Mouse (Mus musculus) frontal cortex, postnatal 10 days (tissue): Measurements from ENCODE around the gene Sdr42e1.

Source experiments
- DNase-seq, 2 experiments: peaks; one replicate each; pipeline ENCODE4 v3.0.0; 2022; ENCODE audit warnings: low spot score in 2 of 2, mixed read lengths in 1 of 2

Gene Sdr42e1

DNA sequence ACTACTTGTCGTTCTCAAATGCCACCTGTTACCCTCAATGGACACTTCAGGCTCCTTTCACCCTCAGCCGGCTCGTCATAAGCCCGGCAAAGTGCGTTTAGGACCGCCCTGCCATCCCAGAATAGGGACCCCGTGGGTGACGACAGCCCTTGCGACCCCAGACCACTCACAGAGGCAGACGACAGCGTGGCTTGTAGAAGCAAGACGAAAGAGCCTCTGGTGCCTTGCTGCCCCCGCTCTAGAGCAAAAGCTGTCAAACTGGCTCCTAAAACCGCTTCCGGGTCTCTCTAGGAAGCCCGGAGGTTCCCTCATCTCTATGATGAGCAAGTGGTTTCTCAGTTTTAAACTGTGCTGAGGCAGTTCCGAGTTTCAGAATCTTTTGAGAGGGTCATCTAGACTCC is at the start of gene Sdr42e1:
Sdr42e1 (minus strand) TSS at position 260 of the 401 bp plus-strand sequence.
- peak; percentile 5 to 29 for DNase-seq

DNA sequence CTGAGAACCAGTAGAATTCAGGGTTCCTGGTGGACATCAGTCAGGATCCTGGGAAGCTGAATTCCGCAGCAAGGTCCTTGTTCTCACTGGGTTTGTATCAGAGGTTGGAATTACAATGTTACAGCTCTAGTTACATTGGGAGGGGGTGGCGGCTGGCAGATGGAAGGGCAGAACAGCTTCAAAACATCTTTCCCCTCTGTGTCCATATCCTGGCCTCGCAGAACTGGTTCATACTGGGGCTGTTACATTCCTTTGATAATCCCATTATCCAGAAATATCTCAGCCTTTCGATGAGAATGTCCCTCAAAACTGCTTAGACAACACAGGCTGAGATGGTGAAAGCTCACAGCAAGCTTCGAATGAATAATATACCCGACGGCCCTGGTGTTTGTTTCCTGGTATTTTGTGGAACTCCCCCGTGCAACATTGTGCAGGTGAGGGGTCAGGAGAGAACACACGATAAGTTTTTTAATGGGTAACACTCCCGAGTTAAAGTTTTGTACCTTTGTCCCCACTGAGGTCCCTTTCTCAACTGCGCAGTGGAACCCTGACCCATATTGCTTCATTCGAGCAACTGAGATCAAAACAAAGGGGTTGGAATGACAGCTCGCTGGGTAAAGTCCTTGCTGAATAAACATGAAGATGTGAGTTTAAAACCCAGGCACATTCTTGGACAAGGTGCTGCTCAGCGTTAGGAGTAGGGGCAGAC is 44.8 kb upstream of the Sdr42e1 start:
- no peak for DNase-seq

DNA sequence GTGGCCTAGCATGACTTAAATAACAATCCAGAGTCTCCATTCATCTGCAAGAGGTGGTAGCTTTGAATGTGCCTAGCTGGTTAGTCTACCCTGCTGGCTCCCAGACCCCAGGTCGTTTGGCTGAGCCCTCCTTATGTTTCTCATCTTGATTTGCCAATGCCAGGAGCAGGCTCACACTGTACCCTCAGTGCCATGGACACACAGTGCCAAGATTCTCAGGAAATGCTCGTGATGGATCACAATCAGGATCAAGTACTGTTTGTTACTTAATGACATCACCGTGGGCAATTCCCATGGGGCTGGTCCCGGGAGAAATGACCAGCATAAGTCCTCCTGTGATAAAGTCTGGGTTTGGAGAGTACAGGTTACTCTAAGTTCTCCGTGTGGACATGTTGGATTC is 42.4 kb upstream of the Sdr42e1 start:
- DNase-seq: no peak

DNA sequence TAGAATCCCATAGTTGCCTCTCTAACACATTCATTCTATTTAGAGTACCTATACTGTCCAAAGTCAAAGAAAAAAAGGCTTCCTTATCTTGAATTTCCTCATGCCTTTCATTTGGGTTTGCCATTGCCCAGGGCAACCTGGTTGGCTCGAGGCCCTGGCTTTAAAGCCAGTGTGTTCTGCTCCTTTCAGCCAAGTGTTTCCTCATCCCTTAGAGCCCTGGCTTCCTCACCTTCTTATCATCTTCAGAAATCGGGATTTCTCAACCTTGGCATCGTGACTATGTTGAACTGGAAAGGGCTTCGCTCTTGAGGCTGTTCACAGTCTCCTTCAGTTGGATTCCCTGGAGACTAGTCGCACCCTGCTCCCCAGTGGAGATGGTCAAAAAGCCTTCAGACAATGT is 41.1 kb upstream of the Sdr42e1 start:
- DNase-seq: no peak

DNA sequence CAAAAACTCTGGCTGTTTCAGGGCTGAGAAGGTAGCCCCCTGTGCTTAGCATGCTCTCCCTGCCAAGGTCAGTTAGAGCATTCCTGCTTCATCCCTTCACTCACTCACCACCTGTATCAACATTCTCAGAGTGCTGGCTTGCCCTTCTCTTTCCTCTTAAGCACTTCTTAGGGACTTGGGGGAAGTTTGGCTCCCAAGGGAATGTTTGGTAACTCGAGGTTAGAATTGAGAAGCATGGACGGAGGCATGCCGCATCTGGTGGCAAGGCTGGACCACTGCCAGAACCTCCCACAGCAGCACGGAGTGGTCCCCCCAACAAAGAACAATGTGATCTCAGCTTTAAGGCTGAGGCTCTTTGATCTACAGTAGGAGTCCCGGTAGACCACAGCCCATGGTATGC is 38.7 kb upstream of the Sdr42e1 start:
- no peak for DNase-seq

DNA sequence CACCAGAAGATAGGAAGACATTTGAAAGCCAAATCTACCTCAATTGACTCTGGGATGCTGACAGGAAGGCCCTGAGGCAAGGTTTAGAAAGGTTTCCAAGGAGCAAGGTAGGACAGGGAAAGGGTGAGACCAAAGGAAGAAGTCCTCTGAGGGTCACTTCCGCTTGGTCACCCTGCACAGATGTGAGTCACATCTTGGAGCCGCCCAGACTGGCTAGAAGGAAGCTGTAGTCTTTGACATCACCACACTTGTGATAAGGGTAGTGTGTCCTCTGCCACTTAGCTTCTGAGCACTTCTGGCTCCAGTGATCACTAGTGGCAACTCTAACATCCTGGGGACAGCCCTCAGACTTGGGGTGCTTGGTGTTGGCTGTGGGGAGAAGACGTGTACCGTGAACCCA is 32.7 kb upstream of the Sdr42e1 start:
- no peak for DNase-seq

DNA sequence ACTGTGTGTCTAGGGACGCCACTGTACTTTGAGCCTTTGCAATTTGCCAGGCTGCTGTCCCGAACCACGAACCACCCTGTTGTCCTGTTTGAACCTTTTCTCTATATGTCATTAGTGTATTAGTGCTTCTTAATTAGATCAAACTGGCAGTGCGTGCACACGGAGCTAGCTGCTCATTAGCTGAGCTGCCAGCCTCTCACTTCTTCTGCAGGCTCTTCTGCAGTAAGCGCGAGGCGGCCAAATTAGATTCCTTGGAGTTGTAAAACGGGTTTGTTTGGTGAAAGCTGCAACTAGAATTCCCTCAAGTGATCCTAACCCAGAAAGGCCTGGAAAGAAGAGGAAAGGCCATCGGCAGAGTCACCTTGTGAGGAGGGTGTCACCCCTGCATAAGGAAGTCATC is 29.2 kb upstream of the Sdr42e1 start:
- no peak for DNase-seq

DNA sequence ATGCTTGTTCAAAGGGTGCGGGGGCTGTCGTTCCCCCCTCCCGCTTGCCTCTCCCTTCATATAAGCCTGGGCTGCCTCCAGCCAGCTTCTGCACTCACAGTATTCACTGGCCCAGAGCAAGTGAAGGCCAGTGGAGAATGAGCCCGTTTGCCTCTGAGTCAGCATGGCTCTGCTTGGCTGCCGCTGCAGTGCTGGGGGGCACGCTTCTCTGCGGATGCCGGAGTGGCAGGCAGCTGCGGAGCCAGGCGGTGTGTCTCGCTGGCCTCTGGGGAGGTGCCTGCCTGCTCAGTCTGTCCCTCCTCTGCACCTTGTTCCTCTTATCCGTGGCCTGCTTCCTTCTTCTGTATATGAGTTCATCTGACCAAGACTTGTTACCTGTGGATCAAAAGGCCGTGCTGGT is 28.4 kb upstream of the Sdr42e1 start, which contains the start of gene Hsd17b2:
Hsd17b2 (plus strand) TSS at position 46 of the 400 bp plus-strand sequence.
- DNase-seq: no peak

DNA sequence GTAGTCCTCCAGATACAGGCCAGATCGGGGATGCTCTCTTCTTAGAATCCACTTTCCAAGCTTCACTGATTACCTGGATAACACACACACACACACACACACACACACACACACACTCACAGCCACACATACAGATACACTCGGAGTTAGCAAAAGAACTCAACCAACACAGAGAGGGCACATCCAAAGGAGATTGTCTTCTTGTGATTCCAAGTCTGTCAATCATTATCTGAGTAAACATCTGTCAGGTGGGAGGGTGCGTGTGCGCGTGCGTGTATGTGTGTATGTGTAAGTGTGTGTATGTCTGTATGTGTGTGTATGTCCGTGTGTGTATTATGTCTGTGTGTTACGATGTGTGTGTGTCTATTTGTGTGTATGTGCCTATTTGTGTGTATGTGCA is 27.8 kb upstream of the Sdr42e1 start:
- DNase-seq: no peak

DNA sequence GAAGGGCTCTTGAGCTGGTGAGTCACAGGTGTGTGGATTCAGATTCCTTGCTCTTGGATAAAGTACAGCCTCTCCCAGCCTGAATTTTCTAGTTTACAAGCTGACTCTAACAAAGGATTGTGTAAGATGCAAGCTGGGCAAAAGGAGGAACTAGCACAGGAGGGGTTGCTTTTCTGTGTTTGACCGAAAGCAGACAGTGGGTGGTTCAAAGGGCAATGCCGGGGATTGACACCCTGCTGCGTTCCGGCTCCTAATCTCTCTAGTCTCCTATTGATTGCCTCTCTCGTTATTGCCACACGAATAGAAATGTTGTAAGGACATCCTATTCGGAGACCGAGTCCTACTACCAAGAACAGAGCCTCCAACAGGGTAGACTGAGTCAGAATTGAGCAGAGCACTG is 27.2 kb upstream of the Sdr42e1 start:
- no peak for DNase-seq

DNA sequence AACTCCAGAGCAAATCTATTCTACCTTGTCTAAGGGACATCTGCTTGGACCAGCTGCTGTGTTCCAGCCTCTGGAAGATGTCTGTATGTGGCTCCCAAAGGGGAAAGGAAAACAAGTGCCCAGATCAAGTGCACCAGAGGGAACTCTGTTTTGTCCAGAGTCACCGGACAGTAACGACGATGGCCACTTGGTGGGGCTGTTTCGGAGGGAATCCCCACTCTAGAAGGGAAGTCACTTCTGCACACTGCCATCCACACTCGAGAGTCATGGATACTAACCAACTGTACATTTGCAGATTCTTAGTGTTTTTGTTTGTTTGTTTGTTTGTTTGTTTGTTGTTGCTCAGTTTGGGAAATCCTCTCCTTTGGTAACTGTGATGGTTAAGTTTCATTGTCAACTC is 23.8 kb upstream of the Sdr42e1 start:
- DNase-seq: peak in 1 of 2 experiments; percentile 12

DNA sequence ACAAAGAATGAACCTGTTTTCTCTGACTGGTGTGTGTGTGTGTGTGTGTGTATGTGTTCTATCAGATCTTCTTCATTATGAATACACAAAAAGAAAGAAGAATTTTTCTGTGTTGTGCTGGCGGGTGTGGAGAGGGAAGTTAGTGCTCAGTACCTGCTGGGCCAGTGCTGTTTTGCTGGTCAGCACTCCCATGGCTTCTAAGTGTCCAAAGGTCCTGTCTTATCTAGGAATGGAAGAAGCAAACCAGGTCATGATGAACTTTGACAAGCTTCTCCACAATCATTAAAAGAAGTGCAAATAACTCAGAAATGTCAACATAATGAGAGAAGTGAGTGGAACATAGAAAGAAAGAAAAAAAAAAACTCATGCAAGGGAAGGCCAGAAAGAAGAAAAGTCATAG is 22.1 kb upstream of the Sdr42e1 start:
- no peak for DNase-seq

DNA sequence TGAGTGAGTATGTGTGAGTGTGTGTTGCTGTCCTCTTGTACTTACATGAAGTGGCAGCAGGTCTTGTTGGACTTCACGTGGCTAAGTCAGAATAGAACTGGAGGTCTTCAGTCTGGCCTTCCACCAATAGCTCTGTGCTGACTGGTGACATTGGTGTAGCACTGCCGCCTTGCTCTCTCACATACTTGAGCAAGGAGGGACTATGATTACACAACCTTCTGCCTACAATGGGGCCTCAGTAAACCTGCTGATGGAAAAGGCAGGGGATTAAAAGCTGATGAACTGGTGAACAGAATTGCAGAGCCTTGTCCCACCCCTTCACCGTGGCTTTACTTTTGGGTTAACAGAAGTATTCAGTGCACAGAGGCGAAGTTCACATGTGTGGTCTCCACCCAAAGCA is 18.6 kb upstream of the Sdr42e1 start:
- no peak for DNase-seq

DNA sequence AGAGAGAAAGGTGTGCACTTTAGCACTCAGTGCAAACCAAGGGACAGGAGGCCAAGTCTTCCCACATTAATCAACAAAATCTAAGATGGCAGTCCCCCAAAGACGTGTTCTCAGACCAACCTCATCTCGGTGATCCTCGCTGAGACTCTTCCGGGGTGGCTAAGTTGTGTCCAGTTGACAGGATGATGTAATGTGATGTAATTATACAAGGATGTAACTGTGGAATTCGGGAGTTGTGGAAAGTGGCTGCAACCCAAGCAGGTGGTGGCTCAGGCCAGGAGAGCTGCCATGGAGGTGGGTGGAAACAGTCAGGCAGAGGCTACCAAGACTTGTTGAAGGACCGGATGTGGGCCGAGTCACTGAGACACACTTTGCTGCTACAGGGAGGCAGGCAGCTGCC is 14.4 kb upstream of the Sdr42e1 start:
- no peak for DNase-seq

DNA sequence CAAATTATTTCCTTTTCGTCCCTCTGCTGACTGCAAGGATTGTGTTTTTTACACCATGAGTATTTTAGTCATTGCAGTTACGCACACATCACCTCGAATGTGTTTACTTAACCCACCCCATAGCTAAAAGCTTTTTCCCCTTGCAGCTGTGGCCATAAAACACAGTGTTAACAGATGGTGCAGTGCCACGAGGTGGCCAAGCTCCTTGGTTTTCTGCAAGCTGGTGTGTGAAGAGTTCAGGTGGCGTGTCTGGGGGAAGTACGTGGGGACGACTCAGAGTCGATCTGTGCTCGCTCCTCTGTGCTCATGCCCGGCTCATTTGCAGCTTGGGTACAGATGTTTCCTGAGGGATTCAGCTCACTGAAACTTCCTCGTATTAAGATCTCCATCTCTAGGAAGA is 11.0 kb upstream of the Sdr42e1 start:
- no peak for DNase-seq

DNA sequence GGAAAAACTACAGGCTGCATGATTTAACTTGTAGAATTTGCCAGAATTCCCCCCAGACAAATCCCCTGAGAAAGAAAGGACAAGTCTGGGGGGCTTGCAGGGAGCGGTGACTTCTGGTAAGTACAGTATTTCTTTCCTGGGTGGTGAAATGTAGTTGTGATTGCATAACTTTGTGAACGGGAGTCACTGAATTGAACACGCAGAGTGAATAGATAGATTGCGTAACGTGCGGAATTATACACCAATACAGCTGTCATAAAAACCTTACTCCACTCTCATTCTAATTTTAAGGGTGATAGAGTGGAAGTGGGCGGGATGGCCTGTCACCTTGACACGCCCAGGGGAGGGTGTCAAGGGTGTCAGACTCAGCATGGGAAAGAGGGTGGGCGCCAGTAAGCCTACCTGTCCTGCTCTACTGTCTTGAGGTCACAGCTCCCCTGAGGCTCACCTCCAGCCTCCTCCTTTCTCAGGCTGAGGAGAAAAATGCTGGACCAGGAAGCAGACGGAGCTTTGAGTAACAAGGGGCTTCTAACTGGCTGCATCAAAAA is 10.5 kb upstream of the Sdr42e1 start:
- DNase-seq: no peak

DNA sequence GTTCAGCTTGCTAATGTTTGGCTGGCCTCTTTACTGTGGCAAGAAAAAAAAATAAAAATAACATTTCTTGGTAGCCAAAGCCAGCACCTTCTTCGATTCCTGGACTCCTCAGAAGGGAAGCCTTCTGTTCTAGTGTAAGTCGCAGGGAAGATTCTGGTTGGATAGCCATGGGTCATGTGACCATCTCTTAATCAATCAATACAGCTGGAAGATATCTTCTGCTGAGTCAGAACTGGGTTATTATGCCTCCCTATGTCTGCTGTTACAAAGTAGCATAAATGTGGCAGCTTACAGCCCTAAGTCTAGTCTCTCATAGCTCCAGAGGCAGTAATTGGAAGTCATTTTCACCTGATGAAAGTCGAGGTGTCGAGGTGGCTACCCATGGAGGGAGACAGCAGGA is 5.2 kb upstream of the Sdr42e1 start:
- no peak for DNase-seq

DNA sequence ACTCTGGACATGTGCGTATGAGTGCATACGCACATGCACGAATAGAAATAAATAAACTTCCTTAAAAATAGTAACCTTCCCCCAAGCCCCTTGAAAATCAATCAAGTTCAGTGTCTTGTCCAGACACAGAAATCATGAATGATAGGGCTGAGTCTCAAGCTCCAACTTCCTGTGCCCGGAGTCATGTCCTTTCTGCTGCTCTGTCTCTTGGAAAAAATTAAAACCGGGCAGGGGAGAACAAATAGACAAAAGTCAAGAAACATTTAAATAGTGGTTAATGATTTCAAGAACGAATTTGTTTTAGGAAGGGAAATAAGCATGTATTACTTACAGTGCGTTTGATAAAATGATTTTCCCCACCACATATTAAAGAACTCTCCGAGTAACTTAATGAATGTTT is 3.5 kb upstream of the Sdr42e1 start:
- no peak for DNase-seq

DNA sequence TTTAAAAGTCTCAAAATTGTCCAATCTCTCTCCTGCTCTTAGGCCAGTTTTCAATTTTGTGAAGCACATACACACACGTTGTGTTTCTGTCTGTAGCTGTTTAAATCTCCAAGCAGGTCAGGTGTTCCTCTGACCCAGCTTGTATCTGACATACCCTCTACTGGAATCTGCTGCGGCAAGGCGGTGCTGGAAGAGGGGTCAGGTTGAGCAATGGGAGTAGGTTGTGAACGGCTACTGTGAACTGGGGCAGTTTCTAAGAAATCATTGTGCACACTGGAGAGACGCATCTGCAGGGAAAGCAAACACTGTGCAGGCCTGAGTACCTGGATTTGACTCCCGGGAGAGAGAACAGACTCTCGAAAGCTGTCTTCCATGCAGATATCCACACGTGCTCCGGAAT is 3.0 kb upstream of the Sdr42e1 start:
- no peak for DNase-seq

DNA sequence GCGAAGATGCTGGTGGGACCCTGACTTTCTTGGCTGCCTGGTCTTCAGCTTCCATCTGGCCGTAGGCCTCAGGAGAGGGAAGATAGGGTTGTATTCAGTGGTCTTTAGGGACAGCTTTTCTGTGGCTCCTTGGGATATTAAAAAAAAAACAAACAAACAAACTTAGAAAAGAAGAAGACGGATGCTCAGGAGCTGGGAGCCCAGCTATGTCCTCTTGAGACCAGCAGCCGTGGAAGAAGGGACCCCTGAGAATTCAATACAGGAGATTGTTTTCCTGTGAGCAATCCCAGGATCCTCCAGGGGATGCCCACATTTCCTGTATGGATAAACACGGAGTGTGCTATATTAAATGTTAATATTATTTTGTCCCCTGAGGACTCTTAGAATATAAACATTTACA is 1.7 kb upstream of the Sdr42e1 start:
- DNase-seq: no peak

DNA sequence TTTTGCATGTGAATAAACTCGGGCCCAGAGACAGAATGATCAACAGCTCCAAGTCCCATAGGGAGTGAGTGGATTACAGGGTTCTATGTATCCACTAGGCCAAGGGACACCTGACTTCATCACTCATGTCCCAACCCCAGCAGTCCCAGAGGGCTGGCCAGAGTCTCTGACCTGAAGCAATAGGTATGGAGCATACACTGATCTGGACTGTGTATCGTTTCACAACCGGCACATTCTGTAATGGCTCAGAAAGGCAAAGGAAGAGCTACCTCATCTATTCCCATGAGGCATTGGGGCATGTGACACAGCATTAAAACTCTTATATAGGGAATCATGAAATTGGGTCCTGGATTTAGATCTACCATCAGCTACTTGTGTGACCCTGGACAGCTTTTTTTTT is 931 bp downstream of the Sdr42e1 start:
- no peak for DNase-seq

DNA sequence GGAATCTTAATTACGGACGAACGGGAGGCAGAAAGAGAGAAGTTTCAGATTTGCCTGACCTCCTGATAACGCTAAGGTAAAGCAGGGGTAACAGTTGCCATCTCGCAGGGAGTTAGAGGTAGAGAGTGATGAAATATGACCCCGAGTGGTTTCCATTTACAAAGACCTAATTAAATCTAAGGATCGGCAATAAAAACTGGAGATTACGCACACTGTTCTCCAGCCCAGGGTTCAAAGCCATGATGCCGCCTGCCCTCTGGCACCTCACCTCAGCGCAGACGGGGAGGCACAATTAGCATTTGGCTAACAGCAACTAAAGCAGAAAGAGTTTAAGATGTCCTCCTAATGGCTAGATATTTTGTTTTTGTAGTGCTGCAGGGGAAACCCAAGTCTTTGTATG is 3.0 kb downstream of the Sdr42e1 start:
- DNase-seq: no peak

DNA sequence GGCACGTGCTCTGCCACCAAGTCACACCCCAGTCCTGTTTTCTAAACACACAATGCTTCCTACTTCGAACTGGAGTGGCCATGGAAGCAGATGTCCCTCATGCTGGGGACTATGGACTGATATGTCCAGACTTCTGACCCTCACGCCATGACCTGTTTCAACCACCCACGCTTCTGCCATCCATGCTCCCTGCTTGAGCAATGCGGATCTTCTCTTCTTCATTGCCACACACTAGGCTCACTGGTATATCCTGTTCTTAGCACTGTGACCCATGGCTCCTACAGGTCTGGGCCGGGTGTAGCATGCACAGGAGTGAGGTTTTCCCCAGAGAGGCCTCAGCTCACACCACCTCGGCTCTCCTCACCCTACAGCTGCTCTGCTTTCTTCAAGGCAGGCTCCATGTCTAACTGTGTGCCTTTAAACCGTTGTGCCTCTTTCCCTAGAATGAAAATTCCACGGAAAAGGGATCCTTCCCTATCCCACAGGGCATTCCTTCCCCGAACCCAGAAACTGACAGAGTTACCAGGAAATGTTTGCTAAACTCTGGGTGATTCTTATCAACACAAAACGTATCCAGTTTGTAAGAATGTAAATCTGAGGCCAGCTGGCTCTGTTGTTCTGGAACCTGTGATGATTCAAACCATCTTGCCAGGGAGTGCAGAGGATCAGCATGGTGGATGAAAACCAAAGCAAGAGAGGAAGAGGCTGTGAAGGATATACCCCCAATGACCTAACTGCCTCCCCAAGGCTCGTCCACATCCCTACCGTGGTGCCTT is 6.0 kb downstream of the Sdr42e1 start:
- DNase-seq: no peak
